Mouse (Mus musculus) gastrocnemius, postnatal 25 days (tissue): ENCODE measurements around the gene Gpr82. TPM values are rescaled to one million over a fixed set of nuclear protein-coding genes. Genes with fewer than 3 reads are reported as not detected.
A peak's percentile ranks its signal among the peaks of the same experiment; 100 is the strongest.

Source experiments
- DNase-seq: peaks from one replicate; pipeline ENCODE4 v3.0.0; 2022
- long read RNA-seq, 2 experiments: library from polyadenylated mRNA; stranded (forward); transcript quantifications; one replicate each; pipeline ENCODE4 v2.0.0; 2021
- total RNA-seq, 2 experiments: library from RNA; stranded (reverse); gene quantifications; 1 replicate in 1 of 2; 2 replicates in 1 of 2; pipeline ENCODE4 v1.2.3; 2021

Gpr82 gene
- not detected for total RNA-seq
- long read RNA-seq, experiment 1: 0 reads
- long read RNA-seq, experiment 2: 0 reads

DNA sequence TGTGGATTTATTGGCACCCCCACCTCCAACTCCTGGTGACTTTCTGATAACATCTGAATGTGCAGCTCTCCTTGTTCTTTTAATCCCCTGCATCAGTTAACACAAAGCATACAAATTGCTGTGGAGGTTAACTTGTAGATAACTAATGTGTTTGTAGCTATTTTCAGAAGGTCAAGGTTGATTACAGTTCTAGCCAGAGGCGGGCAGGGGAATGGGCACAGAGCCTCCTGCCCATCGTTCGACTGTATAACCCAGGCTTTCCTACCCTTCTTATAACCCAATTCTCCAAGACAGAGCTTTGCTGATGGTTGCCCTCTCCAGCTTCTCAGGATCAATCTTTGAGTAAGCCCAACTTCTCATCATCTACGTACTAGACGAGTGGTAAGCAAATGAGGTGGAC, at the start of gene Gpr82:
Gpr82 (plus strand) TSS at position 301 of the 400 bp plus-strand sequence.
- no peak for DNase-seq

DNA sequence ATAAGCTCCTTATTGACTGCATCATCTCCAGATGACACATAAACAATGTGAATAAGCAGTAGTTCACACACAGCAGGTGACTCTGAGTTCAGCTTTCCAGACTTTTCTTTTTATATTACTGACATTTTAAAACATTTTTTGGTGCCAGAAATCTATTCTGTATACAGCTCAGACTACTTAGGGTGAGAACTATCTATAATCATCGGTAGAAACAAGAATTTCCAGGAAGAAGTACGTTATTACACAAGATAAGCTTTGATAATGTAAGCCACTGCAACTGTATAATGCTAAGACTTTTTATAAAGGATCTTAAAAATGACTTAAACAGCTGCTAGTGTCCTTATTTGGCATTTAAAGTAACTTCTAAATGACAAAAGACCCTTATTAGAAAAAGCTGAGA, 49.0 kb upstream of the Gpr82 start:
- DNase-seq: no peak

DNA sequence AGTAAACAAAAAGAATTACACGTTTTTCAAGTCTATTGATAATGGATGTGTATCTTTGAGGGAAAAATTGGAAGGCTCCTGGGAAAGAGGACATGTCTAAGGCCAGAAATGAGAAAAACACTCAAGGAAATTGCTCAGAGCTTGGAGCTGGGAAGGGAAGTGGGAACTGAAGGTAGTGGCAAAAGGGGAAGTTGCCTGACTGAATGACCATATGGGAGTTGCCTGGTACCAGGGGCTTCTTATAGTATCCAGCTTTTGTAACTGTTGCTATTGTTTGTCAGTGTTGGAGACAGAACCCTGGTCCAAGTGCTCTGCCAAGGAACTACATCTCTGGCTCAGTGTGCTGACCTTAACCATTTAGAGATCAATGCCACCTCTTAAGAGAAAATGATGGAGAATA, 44.4 kb upstream of the Gpr82 start:
- no peak for DNase-seq

DNA sequence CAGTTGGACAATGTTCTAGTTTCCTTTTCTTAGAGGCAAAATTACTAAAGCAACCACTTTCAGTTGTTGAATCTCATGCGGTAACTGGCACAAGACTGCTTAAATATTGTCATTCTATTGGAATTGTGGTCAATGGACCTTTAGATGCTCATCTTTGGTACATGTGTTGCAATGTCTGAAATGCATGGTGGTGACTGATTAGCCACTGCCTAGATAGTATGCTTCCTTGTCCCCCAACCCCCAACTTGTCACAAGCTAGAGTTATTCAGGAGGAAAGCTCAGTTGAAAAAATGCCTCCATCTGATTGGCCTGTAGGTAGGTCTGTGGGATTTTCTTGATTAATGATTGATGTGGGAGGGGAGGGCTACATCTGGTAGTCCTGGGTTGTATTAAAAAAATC, 43.9 kb upstream of the Gpr82 start:
- no peak for DNase-seq

DNA sequence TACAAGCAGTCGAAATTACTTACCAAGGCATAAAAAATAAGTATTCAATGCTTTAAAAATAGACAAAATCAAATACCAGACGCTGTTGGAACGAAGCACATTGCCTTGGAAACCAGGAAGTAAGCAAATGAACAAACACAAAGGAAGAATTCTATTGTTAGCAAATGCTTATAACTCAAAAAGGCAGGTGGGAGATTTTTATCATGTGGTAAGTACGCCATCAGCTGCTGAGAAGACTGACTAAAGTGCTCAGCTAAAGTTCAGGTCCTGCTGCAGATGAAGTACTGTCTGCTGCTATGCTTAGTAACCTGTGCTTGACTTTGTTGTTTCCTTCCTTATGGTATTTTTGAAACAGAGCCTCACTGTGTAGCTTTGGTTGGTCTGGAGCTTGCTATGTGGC, 42.7 kb upstream of the Gpr82 start:
- DNase-seq: no peak

DNA sequence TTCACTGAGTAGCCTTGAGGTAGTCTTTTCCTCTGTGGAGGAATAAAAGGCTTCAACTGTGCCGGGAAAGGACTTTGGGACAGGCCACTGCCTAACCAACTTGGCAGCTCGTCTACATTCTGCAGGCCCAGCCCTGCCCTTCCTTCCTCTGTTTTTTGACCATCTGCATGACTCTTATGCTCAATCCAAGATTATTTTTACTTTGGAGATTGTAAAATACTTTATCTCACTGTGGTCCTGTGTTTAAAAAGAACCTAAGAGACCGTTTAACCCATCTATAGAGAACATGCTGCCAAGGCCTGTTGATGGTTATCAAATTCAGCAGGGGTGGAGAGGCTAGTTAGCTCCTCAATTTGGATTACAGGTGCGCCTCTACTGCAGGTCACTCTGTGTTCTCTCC, 39.7 kb upstream of the Gpr82 start:
- peak; percentile 33 for DNase-seq

DNA sequence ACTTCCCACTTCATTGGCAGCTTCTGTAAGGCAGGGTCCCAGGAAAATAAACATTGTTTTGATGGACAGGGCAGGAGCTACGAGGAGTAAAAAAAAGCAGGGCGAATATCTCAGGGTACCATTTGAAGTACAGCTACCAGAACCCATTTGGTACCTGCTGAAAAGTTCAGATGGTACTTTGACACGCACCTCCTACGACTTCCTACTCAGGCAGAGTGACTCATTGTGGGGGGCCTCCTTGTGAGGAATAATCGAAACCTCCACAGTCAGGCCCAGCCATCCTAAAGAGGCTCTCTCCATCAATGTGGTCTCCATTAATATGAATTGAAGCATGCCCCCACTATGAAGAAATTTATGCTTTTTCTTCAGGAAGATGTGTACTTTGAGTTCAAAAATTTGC, 38.5 kb upstream of the Gpr82 start:
- DNase-seq: no peak

DNA sequence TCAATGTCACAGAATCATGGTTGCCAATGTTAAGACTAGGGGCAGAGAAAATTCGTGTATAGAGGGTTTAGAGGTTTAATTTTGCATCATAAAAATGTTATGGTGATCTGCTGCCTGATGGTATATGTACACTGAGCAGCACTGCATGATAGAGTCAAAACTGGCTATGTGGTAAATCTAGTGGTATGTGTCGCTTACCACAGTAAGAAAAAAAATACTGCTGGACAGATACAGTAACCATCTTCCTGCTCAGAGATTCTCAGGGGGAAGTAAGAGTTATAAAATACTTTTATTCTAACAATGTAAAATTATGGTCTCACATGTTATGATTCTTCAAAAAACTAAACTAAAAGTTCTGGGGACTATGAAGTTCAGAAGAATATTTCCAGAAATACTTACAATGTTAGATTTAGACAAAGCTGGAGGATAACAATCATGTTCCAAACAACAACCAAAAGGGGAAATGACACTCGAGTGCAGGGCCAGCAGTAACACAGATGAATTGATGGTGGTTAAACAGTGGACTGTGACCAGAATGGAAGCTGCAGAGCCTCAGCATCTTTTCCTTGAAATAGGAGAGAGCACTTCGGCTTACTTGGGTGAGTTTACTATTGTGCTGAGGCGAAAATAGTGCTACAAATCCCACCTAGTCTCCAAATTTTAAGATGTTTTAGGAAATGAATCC, 29.4 kb upstream of the Gpr82 start, which contains the start of gene Gpr34:
Gpr34 (plus strand) TSS at position 491 of the 685 bp plus-strand sequence.
- DNase-seq: no peak

DNA sequence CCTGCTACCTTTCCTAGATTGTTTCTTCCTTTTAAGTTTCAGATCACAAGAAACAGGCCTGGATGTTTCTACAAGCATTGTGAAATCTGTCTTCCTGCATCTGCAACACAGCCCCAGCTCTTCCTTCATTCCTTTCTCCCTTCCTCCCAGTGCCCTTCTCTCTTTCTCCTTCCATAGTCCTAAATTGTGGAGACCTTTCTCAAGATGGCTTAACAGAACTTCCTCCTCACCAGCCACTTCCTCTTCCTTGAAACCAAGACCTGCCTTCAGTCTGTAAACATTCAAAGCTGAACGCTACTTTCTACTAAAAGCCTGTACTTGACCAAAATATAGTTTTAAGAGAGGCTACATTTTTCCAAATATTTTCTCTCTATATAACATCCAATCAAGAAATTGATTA, 24.8 kb upstream of the Gpr82 start:
- no peak for DNase-seq

DNA sequence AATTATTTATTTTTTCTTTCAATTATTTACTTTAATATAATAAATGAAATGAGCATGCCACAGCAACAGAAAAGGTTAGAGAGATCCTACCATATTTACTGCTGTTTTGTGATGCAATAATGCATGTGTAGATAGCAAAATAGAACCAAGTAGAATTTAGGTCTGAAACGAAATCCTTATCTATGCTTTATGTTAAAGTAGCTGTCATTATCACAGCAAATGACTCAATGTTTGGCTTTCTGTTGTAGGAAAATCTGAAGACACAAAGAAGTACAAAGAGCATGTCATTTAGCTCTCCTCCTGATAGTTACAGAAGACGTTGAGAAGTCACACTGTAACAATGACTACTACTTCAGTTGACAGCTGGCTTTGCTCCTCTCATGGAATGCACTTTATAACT, 22.3 kb upstream of the Gpr82 start:
- DNase-seq: no peak

DNA sequence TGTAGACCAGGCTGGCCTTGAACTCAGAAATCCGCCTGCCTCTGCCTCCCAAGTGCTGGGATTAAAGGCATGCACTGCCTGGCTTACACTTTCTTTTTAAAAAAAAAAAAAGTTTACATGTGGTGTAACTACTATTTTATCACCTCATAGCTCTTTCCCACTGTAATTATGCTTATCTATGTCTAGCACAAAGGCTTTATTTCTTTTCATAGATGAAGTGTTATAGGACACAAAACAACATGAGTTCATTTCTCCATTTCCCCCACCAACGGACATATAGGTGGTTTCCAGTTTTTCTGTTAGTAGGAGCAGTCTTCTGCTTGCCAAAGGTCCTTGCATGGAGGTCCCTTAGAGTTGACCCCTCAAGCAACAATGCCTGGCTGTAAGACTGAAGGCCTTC, 9.3 kb upstream of the Gpr82 start:
- DNase-seq: no peak

DNA sequence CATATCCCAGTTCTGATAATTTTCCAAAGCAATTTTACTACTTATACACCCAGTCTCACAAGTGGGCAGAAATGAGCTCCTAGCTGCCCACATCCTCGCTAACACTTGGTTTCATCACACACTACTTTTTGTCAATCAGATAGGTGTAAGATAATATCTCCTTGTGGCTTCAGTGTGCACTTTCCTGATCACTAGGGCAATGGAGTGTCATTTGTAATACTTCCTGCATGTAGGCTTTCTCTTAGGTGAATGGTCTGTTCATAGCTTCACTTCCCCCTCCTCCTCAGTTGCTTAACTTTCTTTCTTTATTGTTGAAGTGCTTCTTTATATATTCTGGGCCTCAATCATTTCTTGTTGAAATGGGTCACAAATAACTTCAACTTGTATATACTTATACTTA, 8.9 kb upstream of the Gpr82 start:
- no peak for DNase-seq

DNA sequence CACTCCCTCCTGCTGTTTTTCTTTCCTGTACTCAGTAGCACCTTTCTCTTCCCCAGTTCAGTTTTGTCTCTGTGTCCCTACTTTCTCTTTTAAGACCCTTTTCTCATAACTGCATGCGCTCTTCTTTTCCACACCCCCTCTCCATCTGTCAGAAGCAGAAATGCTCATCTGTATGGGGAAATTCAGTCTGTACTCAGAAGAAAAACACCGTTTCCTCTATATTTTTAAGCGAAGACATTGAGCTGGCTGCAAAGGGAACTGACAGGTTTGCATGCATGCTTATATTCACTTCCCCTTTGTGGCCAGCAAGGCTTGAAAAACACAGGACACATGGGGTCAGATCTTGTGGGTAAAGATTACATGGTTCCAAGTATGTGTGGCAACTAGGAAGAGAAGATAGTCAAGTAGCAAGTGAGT, 6.2 kb upstream of the Gpr82 start:
- no peak for DNase-seq

DNA sequence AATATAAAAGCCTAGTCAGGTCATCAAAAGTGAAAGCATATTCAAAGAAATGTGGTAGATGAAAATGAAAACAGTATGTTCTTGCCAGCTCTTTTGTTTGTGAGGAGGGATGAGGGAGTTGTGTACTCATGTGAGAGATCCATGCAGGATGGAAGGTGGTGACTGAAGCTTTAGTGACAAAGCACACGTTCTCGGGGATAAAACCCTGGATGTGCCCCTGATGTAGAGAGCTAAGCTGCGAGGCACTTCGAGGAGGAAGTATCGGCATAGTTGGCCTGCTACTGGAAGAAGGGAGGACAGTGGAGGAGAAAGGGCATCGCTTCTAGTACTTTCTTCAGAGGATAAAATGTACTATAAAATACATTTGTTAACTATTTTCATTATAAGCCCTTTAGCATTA, 5.3 kb upstream of the Gpr82 start:
- DNase-seq: no peak

DNA sequence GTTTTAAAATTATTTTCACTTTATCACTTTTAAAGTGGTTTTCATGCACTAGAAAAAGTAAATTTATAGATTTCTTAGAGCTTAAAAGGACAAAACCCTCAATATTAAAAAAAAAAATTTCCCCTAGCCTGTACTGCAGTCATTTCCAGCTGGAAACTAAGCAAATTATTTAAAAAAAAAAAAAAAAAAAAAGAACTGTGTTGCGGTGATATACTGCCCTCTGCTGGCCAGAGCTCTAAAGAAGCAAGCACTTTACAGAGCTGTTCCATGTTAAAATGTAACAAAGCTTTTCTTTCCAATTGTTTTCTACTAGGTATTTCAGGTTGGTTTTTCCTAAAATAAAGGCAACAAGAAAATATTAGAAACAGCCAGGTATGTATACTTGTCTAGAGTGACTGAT, 4.4 kb upstream of the Gpr82 start:
- DNase-seq: no peak

DNA sequence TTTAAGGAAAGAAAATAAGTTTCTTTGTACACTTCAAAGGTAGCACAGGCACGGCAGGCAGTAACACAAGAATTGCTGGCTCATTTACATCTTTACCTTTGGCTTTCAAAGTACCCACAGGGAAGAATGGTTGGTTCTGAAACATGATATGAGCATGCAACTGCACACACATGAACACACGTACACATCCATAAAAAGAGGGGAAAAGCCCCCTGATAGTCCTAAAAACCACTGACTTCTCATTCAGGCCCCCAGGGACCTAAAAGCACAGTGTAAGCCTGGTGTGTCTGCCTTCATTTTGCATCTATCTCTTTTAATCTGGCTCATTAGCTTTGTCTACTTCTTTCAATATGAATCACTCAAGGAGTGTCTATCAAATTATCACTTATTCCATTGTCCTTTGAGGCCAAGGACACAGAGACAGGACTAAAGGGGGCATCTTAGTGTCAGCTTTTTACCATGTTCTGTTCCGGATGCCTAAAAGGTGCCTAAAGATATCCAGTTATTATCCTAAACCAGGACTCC, 2.5 kb upstream of the Gpr82 start:
- DNase-seq: no peak

DNA sequence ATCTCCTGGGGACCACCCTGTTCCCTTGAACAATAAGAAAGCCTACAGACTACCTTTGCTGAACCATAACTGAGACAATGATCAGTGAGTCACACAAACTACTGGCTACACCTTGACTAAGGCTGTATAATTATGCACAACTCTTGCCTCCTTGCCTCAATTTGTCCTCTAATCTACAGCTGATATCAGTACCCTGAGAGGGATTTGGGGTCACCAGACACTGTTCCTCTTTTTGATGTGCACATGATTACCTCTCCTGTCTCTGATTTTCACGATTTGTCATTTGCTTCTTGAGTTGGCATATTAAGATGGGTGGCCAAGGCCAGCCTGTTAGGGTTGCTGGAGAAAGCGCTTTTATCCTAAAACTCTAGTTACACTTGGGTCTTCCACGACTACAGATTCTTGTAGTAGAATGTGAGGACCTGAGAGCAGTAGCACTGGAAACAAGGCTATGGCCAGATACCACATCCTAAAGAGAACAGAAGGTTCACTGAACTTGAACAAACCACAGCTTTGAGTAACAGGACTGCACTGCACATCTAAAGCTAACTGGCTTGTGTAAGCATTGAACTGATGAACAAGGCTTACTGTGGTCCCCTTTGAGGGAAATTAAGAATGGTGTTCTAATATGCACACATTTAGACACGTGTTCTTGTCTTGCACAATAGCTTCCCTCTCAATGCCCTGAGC, 1.8 kb upstream of the Gpr82 start:
- DNase-seq: no peak

DNA sequence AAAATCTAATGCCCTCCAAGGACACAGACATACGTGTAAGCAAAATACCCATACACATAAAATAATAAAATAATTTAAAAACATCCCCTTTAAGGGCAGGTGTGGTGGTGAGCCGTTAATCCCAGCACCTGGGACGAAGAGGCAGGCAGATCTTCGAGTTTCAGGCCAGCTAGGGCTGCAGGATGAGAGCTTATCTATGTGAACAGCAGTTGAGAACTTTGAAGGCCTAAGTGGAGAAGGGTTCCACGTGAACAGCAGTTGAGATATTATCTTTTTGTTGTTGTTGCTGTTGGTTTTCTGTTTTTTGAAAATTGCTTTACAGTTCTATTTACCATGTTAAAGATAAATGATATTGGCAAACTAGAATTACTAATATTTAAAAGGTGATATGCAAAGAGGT, 7.7 kb downstream of the Gpr82 start:
- no peak for DNase-seq

DNA sequence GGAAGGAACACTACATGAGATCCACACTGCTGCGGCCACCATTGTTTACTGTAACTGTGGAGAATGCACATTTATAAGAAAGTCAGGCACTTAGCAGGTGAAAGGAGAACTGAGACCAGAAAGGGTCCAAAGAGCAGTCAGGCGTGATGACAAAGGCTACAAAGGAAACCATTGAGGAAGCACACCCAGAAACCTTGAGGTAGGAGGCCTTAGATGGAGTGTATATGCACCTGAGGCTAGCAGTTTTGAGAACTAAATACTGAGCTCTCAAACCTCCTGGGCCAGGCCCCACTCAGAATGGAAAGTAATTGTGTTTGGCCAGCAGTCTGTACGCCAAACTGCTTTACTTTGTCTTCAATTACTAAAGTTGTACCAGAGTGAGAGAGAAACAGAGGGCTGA, 9.2 kb downstream of the Gpr82 start:
- DNase-seq: no peak

DNA sequence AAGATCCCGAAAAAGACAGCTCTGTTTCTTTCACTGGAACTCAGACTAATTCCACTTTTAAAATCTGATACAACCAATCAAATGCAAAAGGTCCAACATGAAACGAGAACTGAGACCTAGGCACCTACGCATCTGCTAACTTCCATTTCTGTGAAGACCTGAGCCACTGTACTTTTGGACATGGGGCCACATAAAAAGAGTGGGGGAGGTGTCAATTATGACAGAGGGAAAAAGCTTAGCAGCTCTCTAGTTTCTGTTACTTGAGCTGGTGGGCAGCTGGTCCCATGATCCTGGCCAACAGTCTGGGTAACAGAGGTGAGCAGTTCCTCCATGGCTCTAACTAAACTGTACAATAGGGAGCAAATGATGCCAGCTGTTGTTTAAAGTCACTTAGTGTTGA, 11.8 kb downstream of the Gpr82 start:
- DNase-seq: no peak

DNA sequence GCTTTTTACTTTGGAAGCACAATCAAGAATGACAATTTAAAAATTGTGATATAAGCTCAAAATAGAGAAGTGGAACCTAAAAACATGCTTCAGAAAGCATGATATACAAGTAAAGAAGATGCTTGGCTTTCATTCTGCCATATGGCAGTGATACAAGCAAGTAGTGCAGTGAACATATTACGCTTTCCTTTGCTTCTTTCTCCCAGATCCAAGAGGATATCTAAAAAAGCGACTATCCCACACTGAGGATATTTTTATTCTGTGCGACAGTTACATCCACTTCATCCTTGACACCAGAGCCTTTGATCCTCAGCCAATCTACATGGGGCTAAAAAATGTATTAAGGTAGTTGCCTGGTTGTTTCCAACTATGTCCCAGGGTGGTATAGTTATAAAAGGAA, 20.6 kb downstream of the Gpr82 start:
- DNase-seq: no peak

DNA sequence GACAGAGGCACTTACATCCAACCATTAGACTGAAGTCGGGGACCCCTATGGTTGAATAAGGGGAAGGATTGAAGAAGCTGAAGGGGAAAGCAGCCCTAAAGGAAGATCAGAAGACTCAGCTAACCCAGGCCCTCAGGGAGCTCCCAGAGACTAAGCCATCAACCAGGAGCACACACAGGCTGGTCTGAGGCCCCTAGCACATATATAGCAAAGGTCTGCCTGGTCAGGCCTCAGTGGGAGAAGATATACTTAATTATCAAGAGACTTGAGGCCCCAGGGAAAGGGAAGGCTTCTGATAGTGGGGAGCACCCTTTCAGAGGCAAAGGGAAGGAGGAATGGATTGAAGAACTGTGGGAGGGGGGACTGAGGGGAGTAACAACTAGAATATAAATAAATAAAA, 25.4 kb downstream of the Gpr82 start:
- no peak for DNase-seq

DNA sequence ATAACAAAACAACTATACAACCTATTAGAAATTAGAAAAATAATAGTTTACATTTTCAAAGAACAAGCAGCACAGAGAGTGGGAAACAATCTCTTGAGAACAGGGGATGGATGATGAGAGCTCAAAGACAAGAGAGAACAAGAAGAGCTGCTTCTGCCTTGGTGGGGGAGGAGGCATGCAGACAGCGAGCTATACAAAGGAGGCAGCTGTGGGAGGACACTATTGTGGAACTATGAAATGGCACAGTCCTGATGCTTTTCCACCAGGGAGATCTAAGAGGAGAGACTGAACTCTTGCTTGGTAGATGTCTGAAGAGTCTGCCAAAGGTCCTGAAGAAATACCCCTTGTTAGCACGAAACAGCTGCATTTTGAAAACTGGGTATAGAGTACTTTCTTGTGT, 27.2 kb downstream of the Gpr82 start:
- DNase-seq: no peak

DNA sequence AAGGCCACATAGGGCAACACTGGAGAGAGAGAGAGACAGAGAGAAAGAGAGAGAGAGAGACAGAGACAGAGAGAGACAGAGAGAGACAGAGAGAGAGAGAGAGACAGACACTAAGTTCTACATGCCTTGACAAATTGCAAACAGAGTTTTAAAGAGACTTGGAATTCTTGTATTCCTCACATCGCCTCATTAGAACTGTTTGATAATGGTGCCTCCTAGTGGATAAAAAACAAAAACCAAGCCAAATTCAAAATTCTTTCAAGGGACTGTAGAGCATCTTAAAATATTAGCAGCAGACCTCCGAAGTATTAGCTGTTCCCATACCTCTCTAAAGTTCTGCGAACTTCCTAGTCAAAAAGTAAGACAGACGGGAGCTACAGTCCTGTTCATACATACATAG, 30.7 kb downstream of the Gpr82 start:
- DNase-seq: no peak
